In the genomic region with DNA sequence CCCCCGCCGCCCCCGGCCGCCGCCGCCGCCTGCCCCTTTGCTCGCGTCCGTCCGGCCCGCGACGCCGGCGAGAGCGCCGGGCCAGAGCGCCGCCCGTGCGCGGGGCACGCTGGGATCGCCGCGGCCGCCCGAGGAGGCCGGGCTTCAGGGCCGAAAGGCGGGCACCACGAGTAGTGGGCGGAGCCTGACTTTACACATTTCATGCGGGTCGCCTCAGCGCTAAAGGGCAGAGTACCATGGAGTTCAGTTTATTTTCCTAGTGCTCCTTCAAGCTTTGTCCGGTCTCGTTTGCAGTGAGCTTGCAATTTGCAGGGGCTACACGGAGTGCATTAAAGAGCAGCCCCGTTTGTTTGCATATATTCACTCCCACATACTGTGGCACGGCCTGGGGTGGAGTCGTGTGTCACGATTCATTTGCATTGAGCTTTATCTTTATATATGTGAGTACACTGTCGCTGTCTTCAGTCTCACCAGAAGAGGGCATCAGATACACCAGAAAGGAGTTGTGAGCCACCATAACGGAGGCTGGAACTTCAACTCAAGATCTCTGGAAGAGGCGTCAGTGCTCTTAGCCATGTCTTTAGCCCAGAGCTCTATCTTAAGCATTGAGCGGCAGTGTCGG, we compare ENCODE assay signal across 8 mouse cellular contexts. TPM values are rescaled to one million over a fixed set of nuclear protein-coding genes. Genes with fewer than 3 reads are reported as not detected.
DNase-seq lines count a peak whose midpoint lies in the region.

A gene (minus strand): TSS at position 136 of the 622 bp plus-strand sequence.

- peaks cover 38% of the 10 kb centered on the region for H3K36me3 ChIP-seq in megakaryocyte, embryonic 14.5 days (replicated peaks; ENCODE audit: low read length)

- peak within 1 kb of the TSS; percentile 97 for H3K4me3 ChIP-seq in megakaryocyte, embryonic 14.5 days (replicated peaks)

- no peaks in the 10 kb centered on the region for H3K27me3 ChIP-seq in megakaryocyte, embryonic 14.5 days (replicated peaks)

- H3K9me3 ChIP-seq in megakaryocyte, embryonic 14.5 days = no peaks in the 10 kb centered on the region

- peak; percentile 81 to 85 for DNase-seq in adrenal gland, adult 18-20 months (ENCODE audit: low spot score in 2 of 2)
- DNase-seq in embryo, embryonic 10 days (ENCODE audit: low spot score) = peak; percentile 92
- peak; percentile 84 for DNase-seq in gastrocnemius, postnatal 10 days
- peak; percentile 87 for DNase-seq in hindlimb bud, embryonic 11.5 days (ENCODE audit: extremely low spot score, low read depth, low spot score)
- peak; percentile 65 to 84 for DNase-seq in left cerebral cortex, adult 9 months (ENCODE audit: low spot score in 2 of 2)
- peak; percentile 79 for DNase-seq in right cerebral cortex, postnatal 14 days
- DNase-seq in urinary bladder, postnatal 4 days (ENCODE audit: low spot score in 2 of 2) = peak; percentile 83 to 87

- peaks cover 84% of the 10 kb centered on the region for H3K4me1 ChIP-seq in megakaryocyte, embryonic 14.5 days

RNA-seq across cellular contexts. Expression of the gene that starts here (rescaled TPM):
- 100 to 1,000 TPM; 140 to 144 TPM for total RNA-seq in adrenal gland, adult 18-20 months (2021)
- total RNA-seq in gastrocnemius, postnatal 10 days (2021) = 10 to 100 TPM; 85.5 to 90.8 TPM
- polyA plus RNA-seq in megakaryocyte, embryonic 14.5 days (2012; ENCODE audit: insufficient read depth, low replicate concordance) = 293 and 686 TPM in 2 replicates

Comparison
In these comparisons a context has a peak if more than half of its experiments do, and no peak if none do; other contexts are left out.
1. Peak in every context shown above with its lines: DNase-seq and H3K4me3 ChIP-seq.